Mouse (Mus musculus) lung, postnatal 0 days (tissue): ENCODE measurements at regions not wholly inside any gene's neighbourhood (a gene's known extent, or its start where the extent isn't known, plus 50 kb on each side); places are given as distances from the start of the nearest gene placed in this dataset.

Experiments
- ATAC-seq: fragments of 200-750 bp; cut with Nextera tagmentation; 2 replicates; pipeline ENCODE4 v1.8.0; 2017; ENCODE audit warnings: moderate library complexity
- DNase-seq: peaks from one replicate; pipeline ENCODE4 v3.0.0-alpha.2; 2016; ENCODE audit warnings: low spot score
- H3K27ac ChIP-seq: fragments of 300-500 bp; sonication (generic); 2 replicates; pipeline ENCODE4 v1.5.1; 2014; ENCODE audit warnings: antibody characterized with exemption, mild to moderate bottlenecking, low read length, mixed read lengths
- H3K27me3 ChIP-seq: fragments of 300-500 bp; sonication (generic); replicated peaks from 2 replicates; pipeline ENCODE4 v1.6.1; 2014; ENCODE audit warnings: low read length, mixed read lengths; ENCODE audit not compliant: insufficient read depth
- H3K36me3 ChIP-seq: fragments of 300-500 bp; sonication (generic); 2 replicates; pipeline ENCODE4 v1.6.1; 2014; ENCODE audit warnings: low read length, mixed read lengths; ENCODE audit not compliant: insufficient read depth
- H3K4me1 ChIP-seq: fragments of 300-500 bp; sonication (generic); 2 replicates; pipeline ENCODE4 v1.6.1; 2014; ENCODE audit warnings: antibody characterized with exemption, low read depth, low read length, mixed read lengths; ENCODE audit not compliant: insufficient read depth
- H3K4me2 ChIP-seq: fragments of 300-500 bp; sonication (generic); replicated peaks from 2 replicates; pipeline ENCODE4 v1.6.1; 2014; ENCODE audit warnings: low read depth, mild to moderate bottlenecking, low read length, moderate library complexity, mixed read lengths
- H3K4me3 ChIP-seq: fragments of 300-500 bp; sonication (generic); 2 replicates; pipeline ENCODE4 v1.5.1; 2014; ENCODE audit warnings: low read depth, low read length
- H3K9ac ChIP-seq: fragments of 300-500 bp; sonication (generic); replicated peaks from 2 replicates; pipeline ENCODE4 v1.6.1; 2014; ENCODE audit warnings: low read depth, mild to moderate bottlenecking
- H3K9me3 ChIP-seq: fragments of 300-500 bp; sonication (generic); 2 replicates; pipeline ENCODE4 v1.6.1; 2016; ENCODE audit warnings: low read length, mixed read lengths
- CTCF ChIP-seq: IDR thresholded peaks from 2 replicates; pipeline ENCODE4 v1.5.1; 2016; ENCODE audit warnings: antibody characterized with exemption, mild to moderate bottlenecking
- EP300 ChIP-seq: IDR thresholded peaks from 2 replicates; pipeline ENCODE4 v1.6.1; 2016; ENCODE audit warnings: antibody characterized with exemption, mild to moderate bottlenecking, control low read depth
- WGBS: fragments of 180-500 bp; shearing (Covaris S2); extraction: QIAGEN DNeasy Blood & Tissue Kit; methylation state at CpG from one replicate; pipeline ENCODE4 v1.1.7; 2014; 5-methylcytosine and 5-hydroxymethylcytosine counted together

GRCm38 (mm10) chr1:56171157-56171556 is 466.1 kb downstream of the Hsfy2 start:
- Histone ChIP-seq H3K4me2 (no peak overlapping the region), H3K4me3 (no peak overlapping the region), H3K9ac (no peak overlapping the region), H3K27ac (no peak overlapping the region), H3K9me3 (no peaks in the 10 kb centered on the region), H3K27me3 (no peaks in the 10 kb centered on the region), H3K4me1 (no peaks in the 10 kb centered on the region), H3K36me3 (no peaks in the 10 kb centered on the region)
- DNase-seq (no peak), ATAC-seq (no peak)
- 57% methylated on average over 4 of the region's 4 CpGs for WGBS
- TF ChIP-seq EP300 (no peak), CTCF (no peak)

GRCm38 (mm10) chr1:56168712-56169111 is 468.5 kb downstream of the Hsfy2 start:
- ATAC-seq (no peak), DNase-seq (no peak)
- no peak for TF ChIP-seq EP300
- no peak for TF ChIP-seq CTCF
- Histone ChIP-seq H3K27me3 (no peaks in the 10 kb centered on the region), H3K4me3 (no peak overlapping the region), H3K9ac (no peak overlapping the region), H3K9me3 (no peaks in the 10 kb centered on the region), H3K4me2 (no peak overlapping the region), H3K36me3 (no peaks in the 10 kb centered on the region), H3K27ac (no peak overlapping the region), H3K4me1 (no peaks in the 10 kb centered on the region)
- 70% methylated on average over 1 of the region's 1 CpGs for WGBS

- no peak overlapping the region for H3K4me2 ChIP-seq
- WGBS, result 85% methylated on average over 4 of the region's 4 CpGs
- H3K9me3 ChIP-seq, result no peaks in the 10 kb centered on the region
- H3K4me1 ChIP-seq, result no peaks in the 10 kb centered on the region
- ATAC-seq, result no peak
- no peaks in the 10 kb centered on the region for H3K27me3 ChIP-seq
- H3K9ac ChIP-seq, result no peak overlapping the region
- TF ChIP-seq CTCF, result no peak
- TF ChIP-seq EP300, result no peak
- H3K27ac ChIP-seq, result no peak overlapping the region
- no peak for DNase-seq
- no peak overlapping the region for H3K4me3 ChIP-seq
- no peaks in the 10 kb centered on the region for H3K36me3 ChIP-seq
Observed at GRCm38 (mm10) chr1:56168063-56168462, 469.2 kb downstream of the Hsfy2 start.

GRCm38 (mm10) chr1:56165228-56165627 is 472.0 kb downstream of the Hsfy2 start:
- no peaks in the 10 kb centered on the region for H3K27me3 ChIP-seq
- WGBS, result 39% methylated on average over 2 of the region's 2 CpGs
- no peaks in the 10 kb centered on the region for H3K9me3 ChIP-seq
- TF ChIP-seq EP300, result no peak
- TF ChIP-seq CTCF, result no peak
- H3K27ac ChIP-seq, result no peak overlapping the region
- no peak for DNase-seq
- no peak overlapping the region for H3K9ac ChIP-seq
- no peak overlapping the region for H3K4me3 ChIP-seq
- no peaks in the 10 kb centered on the region for H3K36me3 ChIP-seq
- no peak for ATAC-seq
- no peak overlapping the region for H3K4me2 ChIP-seq
- no peaks in the 10 kb centered on the region for H3K4me1 ChIP-seq

GRCm38 (mm10) chr1:56164366-56164765 is 472.9 kb downstream of the Hsfy2 start:
- no peaks in the 10 kb centered on the region for H3K36me3 ChIP-seq
- H3K27ac ChIP-seq, result no peak overlapping the region
- 93% methylated on average over 2 of the region's 2 CpGs for WGBS
- ATAC-seq (no peak), DNase-seq (no peak)
- H3K4me1 ChIP-seq, result no peaks in the 10 kb centered on the region
- no peak overlapping the region for H3K9ac ChIP-seq
- no peak overlapping the region for H3K4me2 ChIP-seq
- no peak overlapping the region for H3K4me3 ChIP-seq
- no peaks in the 10 kb centered on the region for H3K9me3 ChIP-seq
- no peaks in the 10 kb centered on the region for H3K27me3 ChIP-seq
- no peak for TF ChIP-seq EP300
- no peak for TF ChIP-seq CTCF

GRCm38 (mm10) chr1:56130951-56131350 is 506.3 kb downstream of the Hsfy2 start:
- H3K27me3 ChIP-seq, result no peaks in the 10 kb centered on the region
- ATAC-seq (no peak), DNase-seq (no peak)
- no peak overlapping the region for H3K4me3 ChIP-seq
- H3K9me3 ChIP-seq, result no peaks in the 10 kb centered on the region
- H3K4me1 ChIP-seq, result no peaks in the 10 kb centered on the region
- no peaks in the 10 kb centered on the region for H3K36me3 ChIP-seq
- WGBS, result 55% methylated on average over 7 of the region's 7 CpGs
- H3K9ac ChIP-seq, result no peak overlapping the region
- no peak overlapping the region for H3K4me2 ChIP-seq
- H3K27ac ChIP-seq, result no peak overlapping the region
- TF ChIP-seq EP300, result no peak

- ATAC-seq, result peak; percentile 91
- Histone ChIP-seq H3K36me3 (no peaks in the 10 kb centered on the region), H3K9me3 (no peaks in the 10 kb centered on the region), H3K27ac (no peak overlapping the region), H3K27me3 (no peaks in the 10 kb centered on the region), H3K9ac (no peak overlapping the region), H3K4me1 (no peaks in the 10 kb centered on the region), H3K4me2 (no peak overlapping the region), H3K4me3 (no peak overlapping the region)
- peak; percentile 80 for DNase-seq
- 36% methylated on average over 4 of the region's 4 CpGs for WGBS
- TF ChIP-seq EP300 (no peak), CTCF (no peak)
Observed at GRCm38 (mm10) chr1:56089254-56089834, 547.9 kb downstream of the Hsfy2 start.
